Mouse (Mus musculus) intestine, postnatal 0 days (tissue): ENCODE results near the gene Tbcel. TPM values are rescaled to one million over a fixed set of nuclear protein-coding genes. Genes with fewer than 3 reads are reported as not detected.
A peak's percentile ranks its signal among the peaks of the same experiment; 100 is the strongest.

Experiments used
- ATAC-seq: fragments of 200-750 bp; cut with Nextera tagmentation; 2 replicates; pipeline ENCODE4 v1.8.0; 2017; ENCODE audit warnings: mild to moderate bottlenecking, moderate TSS enrichment, moderate library complexity
- H3K27ac ChIP-seq: fragments of 300-500 bp; sonication (generic); 2 replicates; pipeline ENCODE4 v1.5.1; 2014; ENCODE audit warnings: mild to moderate bottlenecking, low read depth, low read length, moderate library complexity
- H3K27me3 ChIP-seq: fragments of 300-500 bp; sonication (generic); replicated peaks from 2 replicates; pipeline ENCODE4 v1.6.1; 2014; ENCODE audit warnings: low read length, mixed read lengths; ENCODE audit not compliant: control insufficient read depth, insufficient read depth
- H3K36me3 ChIP-seq: fragments of 300-500 bp; sonication (generic); 2 replicates; pipeline ENCODE4 v1.6.1; 2014; ENCODE audit warnings: mild to moderate bottlenecking, moderate library complexity; ENCODE audit not compliant: control insufficient read depth, insufficient read depth
- H3K4me1 ChIP-seq: fragments of 300-500 bp; sonication (generic); replicated peaks from 2 replicates; pipeline ENCODE4 v1.6.1; 2014; ENCODE audit warnings: antibody characterized with exemption, low read length, mixed read lengths; ENCODE audit not compliant: control insufficient read depth, insufficient read depth
- H3K4me2 ChIP-seq: fragments of 300-500 bp; sonication (generic); replicated peaks from 2 replicates; pipeline ENCODE4 v1.6.1; 2014; ENCODE audit warnings: low read depth, mild to moderate bottlenecking, moderate library complexity
- H3K4me3 ChIP-seq: fragments of 300-500 bp; sonication (generic); 2 replicates; pipeline ENCODE4 v1.5.1; 2014; ENCODE audit warnings: low read depth, low read length
- H3K9ac ChIP-seq: fragments of 300-500 bp; sonication (generic); 2 replicates; pipeline ENCODE4 v1.6.1; 2014; ENCODE audit warnings: mild to moderate bottlenecking, low read depth, low read length
- H3K9me3 ChIP-seq: fragments of 300-500 bp; sonication (generic); 2 replicates; pipeline ENCODE4 v1.6.1; 2016; ENCODE audit warnings: mixed run types; ENCODE audit not compliant: control insufficient read depth
- CTCF ChIP-seq: sonication (generic); IDR thresholded peaks from 2 replicates; pipeline ENCODE4 v1.5.1; 2016; ENCODE audit warnings: low read depth, mild to moderate bottlenecking, control low read depth, antibody characterized with exemption, moderate library complexity
- WGBS: fragments of 180-500 bp; shearing (Covaris S2); extraction: QIAGEN DNeasy Blood & Tissue Kit; methylation state at CpG from one replicate; pipeline ENCODE4 v1.1.7; 2014; 5-methylcytosine and 5-hydroxymethylcytosine counted together
- polyA plus RNA-seq: library from polyadenylated mRNA; unstranded; fragments of >200 nt; fragmentation: Nextera tagmentation; extraction: Ambion mirVana; gene quantifications from 2 replicates; pipeline ENCODE4 v1.2.1, GENCODE M21; 2015

Tbcel gene
- polyA plus RNA-seq, 1 experiment from 2014 or later: 12.2 TPM

DNA sequence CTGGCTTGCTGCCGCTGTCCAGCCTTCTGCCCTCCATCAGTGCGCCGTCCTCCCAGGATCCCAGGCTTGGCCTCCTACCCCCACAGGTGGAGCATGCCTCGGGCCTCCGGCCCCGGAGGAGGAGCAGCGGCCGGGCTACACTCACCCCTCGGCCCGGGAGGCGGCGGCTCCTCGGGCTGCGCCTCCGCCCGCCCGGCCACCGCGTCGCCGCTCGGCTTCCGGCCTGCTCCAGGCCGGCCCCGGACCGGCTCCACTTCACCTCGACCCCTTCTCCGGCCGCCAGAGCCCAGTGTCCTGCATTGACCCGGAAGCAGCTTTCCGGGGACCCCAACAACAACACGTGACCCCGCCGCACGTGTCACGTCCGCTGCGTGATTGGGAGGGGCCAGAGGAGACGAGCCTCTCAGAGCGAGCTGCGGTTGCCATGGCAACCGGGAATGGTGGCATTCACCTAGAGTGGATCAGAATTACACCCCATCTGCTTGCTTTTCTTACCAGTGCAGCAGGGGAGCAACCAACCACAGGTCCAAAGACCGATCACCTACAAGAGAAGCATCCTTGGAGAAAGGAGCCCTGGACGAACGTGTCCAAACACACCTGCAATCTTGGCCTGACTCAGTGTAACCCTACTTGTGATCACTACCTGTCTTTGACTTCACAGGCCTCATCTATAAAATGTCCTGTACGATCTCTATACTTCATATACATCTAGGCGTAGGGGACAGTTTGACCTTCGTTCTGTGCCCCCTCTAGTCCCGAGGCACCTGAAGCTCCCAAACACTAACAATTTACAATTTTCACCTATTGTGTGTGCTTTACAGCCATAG lies 35.5 kb downstream of the Tbcel start:
- H3K4me1 ChIP-seq: peaks cover 14% of the 10 kb centered on the region
- H3K9ac ChIP-seq: peak overlapping the region; percentile 63
- no peaks in the 10 kb centered on the region for H3K36me3 ChIP-seq
- peak overlapping the region; percentile 91 for H3K4me2 ChIP-seq
- TF ChIP-seq CTCF: no peak
- H3K9me3 ChIP-seq: no peaks in the 10 kb centered on the region
- peak overlapping the region; percentile 82 for H3K4me3 ChIP-seq
- WGBS: 5% methylated on average over 49 of the region's 49 CpGs
- ATAC-seq: peak; percentile 80
- H3K27me3 ChIP-seq: no peaks in the 10 kb centered on the region
- peak overlapping the region; percentile 78 for H3K27ac ChIP-seq

DNA sequence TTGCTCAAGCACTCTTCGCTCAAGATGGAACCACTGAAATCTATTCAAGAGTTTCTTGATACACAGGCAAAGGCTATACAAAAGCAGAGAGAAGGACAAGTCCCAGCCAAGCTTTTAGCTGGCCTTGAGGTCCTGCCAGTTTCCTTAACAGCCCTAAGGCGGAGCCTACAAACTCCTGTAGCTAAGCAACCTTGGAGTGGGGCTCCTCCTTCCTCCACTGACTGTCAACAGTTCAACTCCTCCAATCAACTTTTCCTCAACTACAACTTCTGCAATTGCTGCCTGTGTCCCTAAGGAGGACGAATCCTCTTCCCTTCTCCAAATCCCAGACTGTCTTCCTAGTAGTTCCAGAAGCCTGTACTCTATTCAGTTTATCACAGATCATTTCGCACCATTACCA lies 36.4 kb downstream of the Tbcel start:
- H3K9me3 ChIP-seq: no peaks in the 10 kb centered on the region
- peak; percentile 35; the same call in 1 of the 2 replicates for ATAC-seq
- WGBS: 31% methylated on average over 4 of the region's 4 CpGs

DNA sequence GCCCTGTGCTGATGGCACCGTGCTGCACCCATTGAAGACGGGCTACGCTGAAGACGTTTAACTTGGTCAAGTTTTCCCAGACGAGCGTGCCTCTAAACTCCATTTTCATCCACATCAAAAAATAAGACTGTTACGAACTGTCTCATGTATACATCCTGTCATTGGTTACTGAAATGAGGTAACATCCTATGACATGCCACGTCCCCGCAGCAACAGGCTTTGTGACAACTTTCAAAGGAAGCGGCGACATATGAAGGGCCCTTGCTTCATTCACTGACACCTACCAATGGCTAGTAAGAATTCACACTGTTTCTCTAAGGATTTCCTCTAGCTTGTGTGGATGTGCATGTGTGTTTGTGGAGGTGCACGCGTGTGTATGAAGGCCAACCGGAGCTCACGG lies 38.3 kb downstream of the Tbcel start:
- no peak overlapping the region for H3K27ac ChIP-seq
- H3K27me3 ChIP-seq: no peaks in the 10 kb centered on the region
- peaks cover 15% of the 10 kb centered on the region for H3K4me1 ChIP-seq
- no peak overlapping the region for H3K9ac ChIP-seq
- H3K4me3 ChIP-seq: no peak overlapping the region
- WGBS: 93% methylated on average over 15 of the region's 15 CpGs
- no peak overlapping the region for H3K4me2 ChIP-seq
- TF ChIP-seq CTCF: no peak
- ATAC-seq: no peak
- no peaks in the 10 kb centered on the region for H3K36me3 ChIP-seq
- H3K9me3 ChIP-seq: no peaks in the 10 kb centered on the region

More for the DNA sequence above, 36.4 kb downstream of the Tbcel start:
- Histone ChIP-seq H3K4me2 (peak overlapping the region; percentile 91), H3K9ac (peak overlapping the region; percentile 63; the same call in 1 of the 2 replicates), H3K4me1 (peaks cover 15% of the 10 kb centered on the region), H3K4me3 (peak overlapping the region; percentile 82), H3K27ac (no peak overlapping the region), H3K36me3 (no peaks in the 10 kb centered on the region), H3K27me3 (no peaks in the 10 kb centered on the region)
- no peak for TF ChIP-seq CTCF

DNA sequence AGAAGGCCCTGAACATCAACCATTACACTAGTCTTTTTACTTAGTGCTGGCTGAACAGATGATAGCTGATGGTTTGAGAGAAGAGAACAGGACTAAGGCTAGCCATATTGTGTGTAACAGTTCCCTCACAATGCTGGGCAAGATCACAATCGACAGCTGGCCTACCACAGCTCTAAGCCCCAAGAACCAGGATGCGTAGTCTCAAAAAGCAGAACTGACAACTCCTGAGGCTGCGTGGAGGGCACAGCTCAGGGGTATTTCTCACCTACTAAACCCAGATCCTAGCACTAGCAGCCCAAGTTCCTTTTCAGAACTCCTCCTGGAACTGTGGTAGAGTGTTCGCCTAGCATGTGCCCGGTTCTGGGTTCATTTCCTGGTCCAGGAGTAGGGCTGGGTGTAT lies 39.2 kb downstream of the Tbcel start:
- Histone ChIP-seq H3K27me3 (no peaks in the 10 kb centered on the region), H3K27ac (no peak overlapping the region), H3K9ac (no peak overlapping the region), H3K9me3 (no peaks in the 10 kb centered on the region), H3K36me3 (no peaks in the 10 kb centered on the region), H3K4me2 (no peak overlapping the region), H3K4me3 (no peak overlapping the region), H3K4me1 (peaks cover 17% of the 10 kb centered on the region)
- TF ChIP-seq CTCF: no peak
- ATAC-seq: no peak
- WGBS: 89% methylated on average over 5 of the region's 5 CpGs

DNA sequence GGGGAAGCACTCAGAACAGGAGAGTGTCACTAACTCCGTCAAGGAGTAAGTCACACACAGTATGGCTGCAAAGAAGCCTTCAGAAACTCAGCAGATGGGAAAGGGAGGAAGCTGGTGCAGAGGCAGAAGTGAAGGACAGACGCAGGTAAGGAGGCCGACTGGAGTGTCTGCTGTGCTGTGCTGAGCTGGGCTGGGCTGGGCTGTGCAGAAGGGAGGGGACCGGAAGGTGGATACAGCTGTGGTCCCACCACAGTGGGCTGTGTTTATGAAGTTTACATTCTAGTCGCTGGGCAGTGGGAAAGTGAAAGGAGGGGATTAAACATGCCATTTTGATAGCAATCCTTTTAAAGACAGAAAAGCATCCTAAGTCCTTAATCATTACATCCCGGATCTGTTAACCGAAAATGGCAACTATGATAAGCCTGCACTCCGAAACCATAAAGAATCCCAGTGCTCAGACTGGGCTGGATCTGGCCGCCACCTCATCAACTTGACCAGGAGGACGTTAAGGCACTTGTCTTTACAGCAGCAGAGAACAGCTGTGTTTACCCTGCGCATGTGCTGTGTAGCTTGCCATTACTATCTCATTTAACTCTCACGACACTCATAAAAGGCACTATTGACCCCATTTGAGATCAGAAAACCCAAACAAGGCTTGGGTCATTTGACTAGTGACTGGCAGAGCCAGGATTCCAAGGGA lies 40.3 kb downstream of the Tbcel start:
- H3K27ac ChIP-seq: no peak overlapping the region
- no peak for TF ChIP-seq CTCF
- 46% methylated on average over 12 of the region's 12 CpGs for WGBS
- H3K9me3 ChIP-seq: no peaks in the 10 kb centered on the region
- no peak overlapping the region for H3K4me3 ChIP-seq
- ATAC-seq: no peak
- H3K4me2 ChIP-seq: 0 out of 2 replicates have a peak overlapping the region, but pooled peaks have one; percentile 24
- no peak overlapping the region for H3K9ac ChIP-seq
- no peaks in the 10 kb centered on the region for H3K36me3 ChIP-seq
- H3K4me1 ChIP-seq: peaks cover 20% of the 10 kb centered on the region
- no peaks in the 10 kb centered on the region for H3K27me3 ChIP-seq

GRCm38 (mm10) chr9:42465661-42466091 lies 41.9 kb downstream of the Tbcel start:
- 67% methylated on average over 5 of the region's 5 CpGs for WGBS
- H3K9me3 ChIP-seq: no peaks in the 10 kb centered on the region
- no peak overlapping the region for H3K27ac ChIP-seq
- H3K36me3 ChIP-seq: no peaks in the 10 kb centered on the region
- H3K4me1 ChIP-seq: peaks cover 22% of the 10 kb centered on the region
- no peaks in the 10 kb centered on the region for H3K27me3 ChIP-seq
- ATAC-seq: no peak
- TF ChIP-seq CTCF: no peak
- no peak overlapping the region for H3K9ac ChIP-seq
- no peak overlapping the region for H3K4me3 ChIP-seq
- H3K4me2 ChIP-seq: no peak overlapping the region
